Mouse (Mus musculus): Measurements from ENCODE around the gene Zbtb42.

DNA sequence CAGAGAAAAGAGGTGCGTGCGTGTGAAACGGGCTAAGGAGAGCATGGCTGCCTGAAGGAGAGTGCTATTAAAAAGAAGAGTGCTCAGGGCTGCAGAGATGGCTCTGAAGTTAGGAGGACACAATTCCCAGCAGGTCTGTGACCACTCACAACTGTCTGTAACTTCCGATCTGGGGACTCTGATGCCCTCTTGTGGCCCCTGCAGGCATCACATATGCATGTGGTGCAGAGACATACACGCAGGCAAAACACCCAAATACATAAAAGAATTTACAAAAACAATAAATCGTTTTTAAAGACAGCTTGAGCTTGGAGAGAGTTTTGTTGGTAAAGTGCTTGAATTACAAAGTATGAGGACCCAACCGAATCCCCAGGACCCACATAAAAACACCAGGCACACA is 38.5 kb downstream of the Zbtb42 start:
- peak; percentile 76 for TF ChIP-seq CTCF (IDR thresholded peaks at IDR 0.05; ENCODE audit: low read depth)
- no peak for TF ChIP-seq EP300 (IDR thresholded peaks at IDR 0.05; ENCODE audit: low read depth)

Data from liver, postnatal 0 days (tissue).